Mouse (Mus musculus): ENCODE results near the gene Usp11. TPM values are rescaled to one million over a fixed set of nuclear protein-coding genes. Genes with fewer than 3 reads are reported as not detected.
"Not testable (repeated sequence)": the region's sequence is repeated elsewhere in the genome, so short reads cannot be mapped to it uniquely, and the experiment has no call there.

Usp11 gene
- polyA plus RNA-seq, 1 experiment: 0.11 TPM

GRCm38 (mm10) chrX:20688068-20688547, 15.6 kb upstream of the Usp11 start:
- Histone ChIP-seq H3K36me3 (ENCODE audit: control insufficient read depth) (peaks cover 44% of the 10 kb centered on the region), H3K4me1 (ENCODE audit: control insufficient read depth) (peaks cover 39% of the 10 kb centered on the region)
- no peak for TF ChIP-seq TAL1 (IDR thresholded peaks at IDR 0.05; ENCODE audit: low read length)
- TF ChIP-seq GATA1 (IDR thresholded peaks at IDR 0.05; ENCODE audit: low read length): no peak

GRCm38 (mm10) chrX:20688615-20689014, 15.1 kb upstream of the Usp11 start:
- H3K4me1 ChIP-seq (ENCODE audit: control insufficient read depth): peaks cover 39% of the 10 kb centered on the region

More at GRCm38 (mm10) chrX:20688068-20688547, 15.6 kb upstream of the Usp11 start:
- Histone ChIP-seq H3K4me3 (replicated peaks) (peak overlapping the region; percentile 88), H3K27me3 (ENCODE audit: control insufficient read depth) (no peaks in the 10 kb centered on the region), H3K9me3 (ENCODE audit: control insufficient read depth, low read length) (peaks cover 2% of the 10 kb centered on the region; the same call in 1 of the 2 replicates)

DNA sequence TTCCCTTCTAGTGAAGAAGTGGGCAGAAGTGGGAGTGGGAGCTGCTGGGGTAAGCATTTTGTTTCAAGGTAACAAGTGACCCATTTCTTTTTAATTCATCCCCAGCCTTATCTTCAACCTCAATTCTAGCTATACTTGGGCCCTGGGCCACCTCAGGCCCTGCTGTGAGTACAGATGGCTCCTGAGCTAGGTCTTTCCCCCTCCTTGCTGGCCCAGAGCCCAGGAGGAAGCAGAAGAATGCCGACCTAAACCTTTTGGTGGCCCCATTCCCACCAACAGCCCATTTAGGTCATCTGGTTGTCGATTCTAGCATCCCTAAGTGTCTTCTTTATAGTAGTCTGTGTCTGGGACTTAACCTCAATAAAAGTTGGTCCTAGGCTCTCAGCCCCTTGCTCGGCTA, 12.1 kb upstream of the Usp11 start:
- Histone ChIP-seq H3K4me3 (replicated peaks) (no peak overlapping the region), H3K9me3 (ENCODE audit: control insufficient read depth, low read length) (peaks cover 2% of the 10 kb centered on the region; the same call in 1 of the 2 replicates), H3K27me3 (ENCODE audit: control insufficient read depth) (no peaks in the 10 kb centered on the region), H3K4me1 (ENCODE audit: control insufficient read depth) (peaks cover 32% of the 10 kb centered on the region), H3K36me3 (ENCODE audit: control insufficient read depth) (peaks cover 64% of the 10 kb centered on the region)
- no peak for TF ChIP-seq TAL1 (IDR thresholded peaks at IDR 0.05; ENCODE audit: low read length)
- TF ChIP-seq GATA1 (IDR thresholded peaks at IDR 0.05; ENCODE audit: low read length): no peak

More at GRCm38 (mm10) chrX:20688615-20689014, 15.1 kb upstream of the Usp11 start:
- no peaks in the 10 kb centered on the region for H3K27me3 ChIP-seq (ENCODE audit: control insufficient read depth)
- H3K36me3 ChIP-seq (ENCODE audit: control insufficient read depth): peaks cover 45% of the 10 kb centered on the region
- peak overlapping the region; percentile 88 for H3K4me3 ChIP-seq (replicated peaks)
- H3K9me3 ChIP-seq (ENCODE audit: control insufficient read depth, low read length): peaks cover 2% of the 10 kb centered on the region; the same call in 1 of the 2 replicates
- TF ChIP-seq TAL1 (IDR thresholded peaks at IDR 0.05; ENCODE audit: low read length) (no peak), GATA1 (IDR thresholded peaks at IDR 0.05; ENCODE audit: low read length) (no peak)

- Histone ChIP-seq H3K4me1 (ENCODE audit: control insufficient read depth) (peaks cover 24% of the 10 kb centered on the region), H3K4me3 (replicated peaks) (no peak overlapping the region), H3K27me3 (ENCODE audit: control insufficient read depth) (no peaks in the 10 kb centered on the region), H3K36me3 (ENCODE audit: control insufficient read depth) (peaks cover 74% of the 10 kb centered on the region), H3K9me3 (ENCODE audit: control insufficient read depth, low read length) (peaks cover 2% of the 10 kb centered on the region; the same call in 1 of the 2 replicates)
- TF ChIP-seq GATA1 (IDR thresholded peaks at IDR 0.05; ENCODE audit: low read length) (no peak), TAL1 (IDR thresholded peaks at IDR 0.05; ENCODE audit: low read length) (no peak)
Observed at GRCm38 (mm10) chrX:20692616-20693015, 11.1 kb upstream of the Usp11 start.

- no peaks in the 10 kb centered on the region for H3K27me3 ChIP-seq (ENCODE audit: control insufficient read depth)
- peaks cover 5% of the 10 kb centered on the region for H3K4me1 ChIP-seq (ENCODE audit: control insufficient read depth)
- TF ChIP-seq GATA1 (IDR thresholded peaks at IDR 0.05; ENCODE audit: low read length) (no peak), TAL1 (IDR thresholded peaks at IDR 0.05; ENCODE audit: low read length) (no peak)
- no peaks in the 10 kb centered on the region for H3K9me3 ChIP-seq (ENCODE audit: control insufficient read depth, low read length)
- no peak overlapping the region for H3K4me3 ChIP-seq (replicated peaks)
- H3K36me3 ChIP-seq (ENCODE audit: control insufficient read depth): peaks cover 92% of the 10 kb centered on the region
Observed at GRCm38 (mm10) chrX:20695842-20696241, 7.9 kb upstream of the Usp11 start.

GRCm38 (mm10) chrX:20704295-20705082, 783 bp downstream of the Usp11 start:
- Histone ChIP-seq H3K9me3 (ENCODE audit: control insufficient read depth, low read length) (no peaks in the 10 kb centered on the region), H3K27me3 (ENCODE audit: control insufficient read depth) (no peaks in the 10 kb centered on the region), H3K4me1 (ENCODE audit: control insufficient read depth) (peaks cover 15% of the 10 kb centered on the region), H3K4me3 (replicated peaks) (peak overlapping the region; percentile 73), H3K36me3 (ENCODE audit: control insufficient read depth) (peaks cover 11% of the 10 kb centered on the region)
- TF ChIP-seq TAL1 (IDR thresholded peaks at IDR 0.05; ENCODE audit: low read length) (no peak), GATA1 (IDR thresholded peaks at IDR 0.05; ENCODE audit: low read length) (no peak)

GRCm38 (mm10) chrX:20705083-20705402, 1.3 kb downstream of the Usp11 start:
- H3K27me3 ChIP-seq (ENCODE audit: control insufficient read depth): no peaks in the 10 kb centered on the region
- peaks cover 7% of the 10 kb centered on the region for H3K36me3 ChIP-seq (ENCODE audit: control insufficient read depth)
- H3K4me3 ChIP-seq (replicated peaks): peak overlapping the region; percentile 73
- no peaks in the 10 kb centered on the region for H3K9me3 ChIP-seq (ENCODE audit: control insufficient read depth, low read length)
- peaks cover 15% of the 10 kb centered on the region for H3K4me1 ChIP-seq (ENCODE audit: control insufficient read depth)
- TF ChIP-seq GATA1 (IDR thresholded peaks at IDR 0.05; ENCODE audit: low read length) (no peak), TAL1 (IDR thresholded peaks at IDR 0.05; ENCODE audit: low read length) (no peak)

- Histone ChIP-seq H3K9me3 (ENCODE audit: control insufficient read depth, low read length) (no peaks in the 10 kb centered on the region), H3K27me3 (ENCODE audit: control insufficient read depth) (no peaks in the 10 kb centered on the region), H3K4me3 (replicated peaks) (no peak overlapping the region), H3K4me1 (ENCODE audit: control insufficient read depth) (peaks cover 9% of the 10 kb centered on the region), H3K36me3 (ENCODE audit: control insufficient read depth) (no peaks in the 10 kb centered on the region)
- TF ChIP-seq TAL1 (IDR thresholded peaks at IDR 0.05; ENCODE audit: low read length): no peak
Observed at GRCm38 (mm10) chrX:20728681-20729080, 25.0 kb downstream of the Usp11 start.

GRCm38 (mm10) chrX:20730048-20730447, 26.3 kb downstream of the Usp11 start:
- H3K27me3 ChIP-seq (ENCODE audit: control insufficient read depth); H3K4me1 ChIP-seq (ENCODE audit: control insufficient read depth); H3K36me3 ChIP-seq (ENCODE audit: control insufficient read depth); H3K9me3 ChIP-seq (ENCODE audit: control insufficient read depth, low read length); H3K4me3 ChIP-seq (replicated peaks): not testable (repeated sequence)
